Mouse (Mus musculus): ENCODE results near the gene Tdrd9.
A peak's percentile ranks its signal among the peaks of the same experiment; 100 is the strongest.

The Tdrd9 gene

DNA sequence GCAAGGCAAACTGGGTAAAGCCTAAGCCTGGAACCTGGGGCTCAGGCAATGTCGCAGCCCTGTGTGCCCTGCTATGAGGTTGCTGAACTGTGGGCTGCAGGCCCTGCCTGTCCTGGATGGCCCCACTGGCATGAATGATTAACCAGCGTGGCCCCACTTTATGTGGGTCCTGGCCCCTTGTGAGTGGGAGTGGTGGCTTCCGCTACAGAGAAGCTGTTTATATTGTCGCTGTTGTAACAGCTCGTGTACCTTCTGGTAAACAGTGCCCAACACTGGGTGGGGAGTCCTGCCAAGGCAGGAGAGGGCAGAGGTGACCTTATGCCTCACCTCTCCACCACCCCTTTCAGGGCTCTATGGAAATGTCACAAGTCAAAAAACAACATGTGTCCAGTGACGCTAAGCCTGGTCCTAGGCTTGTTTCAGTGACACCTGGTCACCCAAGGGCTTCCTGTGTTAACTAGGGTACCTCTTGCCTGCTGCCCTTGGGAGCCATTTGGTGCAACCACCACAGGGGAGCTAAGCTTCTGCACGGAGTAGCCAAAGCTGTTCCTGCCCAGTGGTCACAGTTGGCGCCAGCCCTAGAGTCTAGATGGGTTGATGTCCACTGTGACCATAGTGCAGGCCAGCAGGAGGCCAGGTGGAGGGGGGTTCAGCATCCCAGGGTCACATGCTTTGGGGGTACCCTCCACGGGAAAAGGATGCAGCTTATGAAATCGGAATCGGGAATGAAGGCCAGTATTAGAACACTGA, 137.5 kb downstream of the Tdrd9 start:
- DNase-seq: no peak

DNA sequence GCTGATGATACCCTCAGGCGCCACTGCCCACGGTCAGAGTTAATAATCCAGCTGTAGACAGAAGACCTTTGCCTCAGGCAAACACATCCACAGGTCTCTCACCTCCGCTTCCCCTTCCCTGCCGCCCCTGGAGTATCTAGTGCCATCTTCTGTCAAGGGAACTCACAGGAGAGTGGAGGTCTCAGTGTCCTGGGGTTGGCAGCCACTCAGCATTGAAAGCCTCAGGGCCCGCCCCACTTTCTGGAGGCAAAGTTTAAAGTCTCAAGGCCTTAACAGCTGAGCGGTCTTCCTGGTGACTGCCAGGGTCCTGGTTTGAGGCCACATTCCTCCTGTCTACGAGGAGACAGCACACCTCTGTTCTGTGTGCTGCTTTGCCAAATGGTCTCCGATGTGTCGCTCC, 138.3 kb downstream of the Tdrd9 start:
- DNase-seq: no peak

DNA sequence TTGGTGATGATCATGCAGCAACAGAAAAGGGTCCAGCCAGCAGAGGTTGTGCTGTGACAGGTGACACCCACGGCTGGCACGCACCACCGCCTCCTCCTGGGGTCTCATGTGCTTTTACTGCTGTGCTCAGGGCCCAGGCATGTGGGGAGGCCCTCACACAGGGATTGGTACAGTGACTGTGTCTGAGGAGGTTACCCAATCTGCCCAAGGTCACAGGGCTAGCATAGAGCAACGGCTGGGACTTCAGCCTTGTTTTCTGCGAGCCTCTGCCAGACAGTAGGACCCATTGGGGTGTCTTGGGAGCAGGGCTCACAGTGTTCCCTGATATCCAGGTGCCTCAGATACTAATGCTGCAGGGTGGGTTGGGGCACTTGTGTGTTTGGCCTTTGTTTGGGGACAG, 140.0 kb downstream of the Tdrd9 start:
- DNase-seq: no peak

DNA sequence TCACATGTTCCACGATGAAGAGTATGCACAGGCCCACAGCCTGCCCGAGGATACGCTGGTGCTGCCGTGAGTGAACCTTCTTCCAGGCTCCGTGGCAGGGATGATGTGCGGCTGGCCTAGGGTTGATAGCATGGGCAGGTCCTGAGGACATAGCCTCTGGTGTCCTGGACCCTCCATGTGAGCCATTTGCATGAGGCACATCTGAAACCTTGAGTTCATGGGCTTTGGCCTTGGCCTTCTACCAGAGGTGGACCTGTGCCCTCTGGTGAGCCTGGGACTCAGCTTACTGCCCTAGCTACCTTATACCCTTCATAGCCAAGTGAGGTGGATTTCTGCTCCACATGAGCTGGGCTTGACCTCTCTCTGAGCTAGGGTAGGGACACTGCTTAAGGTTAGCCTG, 140.9 kb downstream of the Tdrd9 start:
- DNase-seq: no peak

DNA sequence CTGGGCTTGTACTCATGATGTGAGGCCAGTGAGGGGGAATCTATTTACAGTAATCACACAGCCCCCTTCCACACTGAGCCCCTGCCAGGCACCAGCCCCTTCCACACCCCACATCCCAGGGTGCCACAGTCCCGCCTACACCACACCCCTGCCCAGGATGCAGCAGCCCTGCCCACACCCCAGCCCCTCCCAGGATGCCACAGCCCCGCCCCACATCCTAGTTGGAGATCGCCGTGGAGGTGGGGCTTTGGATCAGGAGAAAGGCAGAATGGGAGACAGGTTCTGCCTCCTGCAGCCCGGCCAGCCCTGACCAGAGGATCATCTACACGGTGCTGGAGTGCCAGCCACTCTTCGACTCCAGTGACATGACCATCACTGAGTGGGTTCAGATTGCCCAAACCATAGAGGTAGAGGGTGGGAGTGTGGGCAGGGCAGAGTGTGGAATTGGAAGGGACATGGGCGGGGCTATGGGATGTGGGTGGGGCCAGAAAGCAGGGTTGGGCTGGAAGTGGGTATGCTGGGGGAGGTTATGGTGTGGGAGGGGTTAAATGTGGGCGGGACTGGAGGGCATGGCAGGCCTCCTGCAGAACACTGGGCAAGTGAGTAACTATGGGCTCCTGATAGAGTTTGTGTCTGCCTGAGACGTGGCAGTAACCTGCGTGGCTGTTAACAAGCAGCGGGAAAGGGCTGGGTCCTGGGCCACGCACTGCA, 141.5 kb downstream of the Tdrd9 start:
- no peak for DNase-seq

DNA sequence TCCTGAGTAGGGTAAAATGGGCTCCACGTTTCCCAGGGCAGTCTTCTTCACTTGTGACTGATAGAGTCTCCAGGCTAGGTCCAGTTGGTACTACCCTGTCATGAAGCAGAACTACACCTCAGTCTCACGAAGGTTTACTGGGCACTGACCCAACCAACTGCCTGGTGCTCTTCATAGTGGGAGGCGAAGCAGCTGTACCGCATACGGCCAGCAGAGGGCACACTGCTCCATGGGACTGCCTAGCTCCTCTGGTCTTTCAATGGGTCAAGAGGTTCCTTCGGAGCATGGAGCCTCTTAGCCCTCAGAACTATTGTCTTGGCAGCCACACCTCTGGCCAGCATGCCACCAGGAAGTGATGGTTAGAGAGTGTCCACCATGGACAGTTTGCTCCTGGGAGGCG, 142.4 kb downstream of the Tdrd9 start:
- peak; percentile 92 for DNase-seq

DNA sequence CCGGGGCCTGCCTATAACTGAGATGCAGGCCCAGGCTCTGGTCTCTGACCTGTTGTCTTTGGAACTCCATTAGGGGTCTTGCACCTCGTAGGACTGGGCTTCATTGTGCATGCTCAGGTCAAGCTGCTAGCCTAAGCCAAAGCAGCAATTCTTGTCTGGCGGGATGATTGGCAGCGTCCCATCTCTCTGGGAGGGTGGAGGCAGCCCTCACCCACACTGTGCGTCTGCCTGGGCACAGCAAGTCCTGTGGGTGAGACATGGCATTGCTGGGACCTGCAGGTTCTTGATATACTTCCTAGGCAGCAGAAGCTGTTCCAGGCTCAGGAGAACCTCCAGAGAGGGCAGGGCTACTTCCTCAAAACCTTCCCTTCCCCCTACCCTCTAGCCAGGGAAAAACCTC, 145.6 kb downstream of the Tdrd9 start:
- DNase-seq: no peak

DNA sequence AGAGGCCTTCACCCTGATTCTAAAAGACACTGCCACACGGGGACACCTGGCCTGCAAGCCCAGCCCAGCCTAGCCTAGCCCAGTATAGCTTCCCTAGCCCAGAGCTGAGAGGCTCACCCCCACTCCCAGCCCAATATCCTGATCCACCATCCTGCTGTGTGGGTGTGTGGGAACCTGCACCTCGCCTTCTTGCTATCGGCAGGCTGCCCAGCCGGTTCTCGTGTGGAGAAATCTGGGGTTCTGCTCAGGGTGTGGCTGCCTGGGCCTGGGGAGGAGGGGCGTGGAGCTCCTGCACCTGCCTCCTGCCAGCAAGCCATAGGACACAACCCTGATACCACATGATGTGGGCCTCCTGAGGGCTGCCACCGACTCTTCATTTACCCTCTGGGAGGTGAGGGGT, 146.3 kb downstream of the Tdrd9 start:
- DNase-seq: no peak
